ENCODE assay signal across 9 mouse cellular contexts in the genomic region with DNA sequence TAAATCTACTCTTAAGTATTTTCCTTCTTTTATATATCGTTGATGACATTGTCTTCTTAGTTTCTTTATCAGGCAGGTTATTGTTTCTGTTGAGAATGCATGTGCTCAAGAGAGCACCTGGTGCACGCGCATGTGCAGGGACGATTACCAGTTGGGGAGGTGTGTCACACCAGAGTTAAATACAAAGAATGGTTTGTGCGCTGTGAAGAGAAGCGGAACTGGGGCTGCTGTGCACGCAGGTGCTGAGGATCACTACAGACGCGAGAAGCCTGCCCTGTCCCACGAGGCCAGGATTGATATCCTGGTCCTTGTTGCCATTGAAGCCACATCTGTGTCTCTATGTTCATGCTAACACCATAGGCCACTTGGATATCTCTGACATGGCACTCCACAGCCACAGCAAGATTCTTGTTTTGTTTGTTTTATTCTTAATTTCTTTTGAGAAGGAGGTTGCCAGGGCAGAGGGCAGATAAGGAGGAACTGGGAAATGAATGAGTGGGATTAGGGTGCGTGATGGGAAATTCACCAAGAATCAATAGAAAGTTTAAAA. TPM values are rescaled to one million over a fixed set of nuclear protein-coding genes. Genes with fewer than 3 reads are reported as not detected.
"Had no signal": no experiment of that assay in that cellular context is flagged by ENCODE, and none has a peak within 500 bp of the region (broad histone marks: within the 10 kb centered on the region; RNA-seq: fewer than 3 reads in every experiment).

No protein-coding gene starts in this region.

- DNase-seq: kidney, adult 2 months; kidney, postnatal 25 days; layer of hippocampus, adult 9-11 months; layer of hippocampus, postnatal 36 days; liver, postnatal 0 days; lung, embryonic 14.5 days; thymus, adult 18-20 months; thymus, postnatal 36 days had no signal

RNA-seq across cellular contexts. Expression of gene Rasgrf1, which starts 31.2 kb away (rescaled TPM):
- total RNA-seq: megakaryocyte, adult 5-6 weeks had no signal
